In the genomic region with DNA sequence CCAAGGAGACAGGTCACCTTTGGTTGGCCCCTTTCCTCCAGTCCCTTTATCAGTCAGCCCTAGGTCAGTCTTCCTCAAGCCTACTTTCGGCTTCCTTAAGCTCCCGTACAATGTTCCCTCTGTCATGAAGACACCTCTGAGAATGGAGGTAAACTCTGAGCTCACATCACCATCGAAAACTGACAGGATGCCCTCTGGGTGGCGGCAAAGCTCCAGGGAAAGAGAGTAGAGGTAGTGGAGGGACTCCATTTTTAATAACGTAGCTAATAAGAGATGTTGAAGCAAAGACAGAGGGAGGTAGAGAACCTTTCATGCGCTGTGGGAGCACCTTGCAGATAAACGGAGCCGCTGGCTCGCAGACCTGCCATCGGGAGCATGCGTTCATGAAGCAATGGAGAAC, we compare ENCODE assay signal across 12 mouse cellular contexts. TPM values are rescaled to one million over a fixed set of nuclear protein-coding genes. Genes with fewer than 3 reads are reported as not detected.
DNase-seq lines count a peak whose midpoint lies in the region; ATAC-seq and TF ChIP-seq lines count a peak whose summit lies in the region.
"Had no signal": no experiment of that assay in that cellular context is flagged by ENCODE, and none has a peak within 500 bp of the region (broad histone marks: within the 10 kb centered on the region; RNA-seq: fewer than 3 reads in every experiment).

No protein-coding gene starts in this region.

- no peaks in the 10 kb centered on the region for H3K27me3 ChIP-seq in heart, embryonic 14.5 days (ENCODE audit: control insufficient read depth, insufficient read depth, low read length)
- no peaks in the 10 kb centered on the region for H3K27me3 ChIP-seq in midbrain, postnatal 0 days (ENCODE audit: insufficient read depth, low read length)
- no peaks in the 10 kb centered on the region for H3K27me3 ChIP-seq in midbrain, embryonic 14.5 days (ENCODE audit: control insufficient read depth, insufficient read depth, low read length)
- no peaks in the 10 kb centered on the region for H3K27me3 ChIP-seq in limb, embryonic 13.5 days
- H3K27me3 ChIP-seq in forebrain, embryonic 15.5 days, result no peaks in the 10 kb centered on the region
- H3K27me3 ChIP-seq: embryonic facial prominence, embryonic 15.5 days had no signal

- peak; percentile 27; the same call in 1 of the 2 replicates for TF ChIP-seq CTCF in midbrain, postnatal 0 days (IDR thresholded peaks at IDR 0.05)

- peak overlapping the region; percentile 71 for H3K9ac ChIP-seq in heart, embryonic 14.5 days (ENCODE audit: low read length)
- H3K9ac ChIP-seq in midbrain, postnatal 0 days (replicated peaks; ENCODE audit: low read length, poor library complexity, severe bottlenecking), result no peak overlapping the region
- H3K9ac ChIP-seq in midbrain, embryonic 14.5 days (replicated peaks; ENCODE audit: low read length), result no peak overlapping the region
- no peak overlapping the region for H3K9ac ChIP-seq in limb, embryonic 13.5 days
- H3K9ac ChIP-seq in forebrain, embryonic 15.5 days (replicated peaks), result no peak overlapping the region
- H3K9ac ChIP-seq: embryonic facial prominence, embryonic 15.5 days had no signal

- peak overlapping the region; percentile 55 for H3K4me2 ChIP-seq in heart, embryonic 14.5 days (ENCODE audit: low read length)
- no peak overlapping the region for H3K4me2 ChIP-seq in midbrain, postnatal 0 days (ENCODE audit: low read depth, low read length, poor library complexity, severe bottlenecking)
- H3K4me2 ChIP-seq in midbrain, embryonic 14.5 days (ENCODE audit: low read length), result no peak overlapping the region
- peak overlapping the region; percentile 9 for H3K4me2 ChIP-seq in limb, embryonic 13.5 days (replicated peaks)
- H3K4me2 ChIP-seq in forebrain, embryonic 15.5 days (replicated peaks), result no peak overlapping the region
- H3K4me2 ChIP-seq: embryonic facial prominence, embryonic 15.5 days had no signal

- intact Hi-C loops in heart, postnatal 25 days (cut with DNase I), result no loop called here

- peaks cover 15% of the 10 kb centered on the region for H3K36me3 ChIP-seq in heart, embryonic 14.5 days (ENCODE audit: control insufficient read depth, insufficient read depth, low read length)
- no peaks in the 10 kb centered on the region for H3K36me3 ChIP-seq in midbrain, postnatal 0 days (ENCODE audit: insufficient read depth, low read length)
- H3K36me3 ChIP-seq in midbrain, embryonic 14.5 days (ENCODE audit: control insufficient read depth, insufficient read depth, low read length), result no peaks in the 10 kb centered on the region
- no peaks in the 10 kb centered on the region for H3K36me3 ChIP-seq in limb, embryonic 13.5 days
- H3K36me3 ChIP-seq in forebrain, embryonic 15.5 days, result no peaks in the 10 kb centered on the region
- H3K36me3 ChIP-seq: embryonic facial prominence, embryonic 15.5 days had no signal

- DNase-seq in heart, postnatal 25 days (ENCODE audit: low spot score), result no peak
- no peak for DNase-seq in midbrain, postnatal 0 days (ENCODE audit: low spot score)
- no peak for DNase-seq in midbrain, embryonic 14.5 days
- DNase-seq in right cerebral cortex, postnatal 36 days (ENCODE audit: low spot score in 2 of 2), result no peak
- DNase-seq in frontal cortex, postnatal 25 days (ENCODE audit: low spot score in 2 of 2), result no peak
- DNase-seq: kidney, adult 11 months; lung, postnatal 4 days; right cerebral cortex, postnatal 14 days had no signal

- H3K27ac ChIP-seq in heart, embryonic 14.5 days (replicated peaks in 1 of 2; ENCODE audit: control insufficient read depth in 1 of 2, insufficient read depth in 1 of 2, low read depth in 2 of 2, low read length in 2 of 2), result peak overlapping the region; percentile 81 to 85
- no peak overlapping the region for H3K27ac ChIP-seq in midbrain, postnatal 0 days (ENCODE audit: low read depth, low read length)
- no peak overlapping the region for H3K27ac ChIP-seq in midbrain, embryonic 14.5 days (replicated peaks; ENCODE audit: low read depth, low read length)
- no peak overlapping the region for H3K27ac ChIP-seq in limb, embryonic 13.5 days
- no peak overlapping the region for H3K27ac ChIP-seq in forebrain, embryonic 15.5 days (replicated peaks)
- H3K27ac ChIP-seq: embryonic facial prominence, embryonic 15.5 days had no signal

- no peaks in the 10 kb centered on the region for H3K9me3 ChIP-seq in heart, embryonic 14.5 days (ENCODE audit: control insufficient read depth, low read length)
- no peaks in the 10 kb centered on the region for H3K9me3 ChIP-seq in midbrain, postnatal 0 days (ENCODE audit: low read length)
- no peaks in the 10 kb centered on the region for H3K9me3 ChIP-seq in midbrain, embryonic 14.5 days (ENCODE audit: control insufficient read depth, low read length)
- no peaks in the 10 kb centered on the region for H3K9me3 ChIP-seq in limb, embryonic 13.5 days
- no peaks in the 10 kb centered on the region for H3K9me3 ChIP-seq in forebrain, embryonic 15.5 days
- H3K9me3 ChIP-seq: embryonic facial prominence, embryonic 15.5 days had no signal

- peak overlapping the region; percentile 33 to 44 for H3K4me3 ChIP-seq in heart, embryonic 14.5 days (ENCODE audit: control insufficient read depth in 1 of 2, insufficient read depth in 1 of 2, low read depth in 1 of 2, low read length in 2 of 2)
- H3K4me3 ChIP-seq in midbrain, postnatal 0 days (ENCODE audit: low read depth, low read length), result no peak overlapping the region
- no peak overlapping the region for H3K4me3 ChIP-seq in midbrain, embryonic 14.5 days (replicated peaks; ENCODE audit: low read depth, low read length)
- H3K4me3 ChIP-seq in limb, embryonic 13.5 days, result no peak overlapping the region
- no peak overlapping the region for H3K4me3 ChIP-seq in forebrain, embryonic 15.5 days

- WGBS in heart, embryonic 14.5 days, result 63% methylated on average over 11 of the region's 11 CpGs
- 84% methylated on average over 11 of the region's 11 CpGs for WGBS in midbrain, postnatal 0 days
- 84% methylated on average over 11 of the region's 11 CpGs for WGBS in midbrain, embryonic 14.5 days
- WGBS in limb, embryonic 13.5 days, result 86% methylated on average over 11 of the region's 11 CpGs
- 85% methylated on average over 11 of the region's 11 CpGs for WGBS in forebrain, embryonic 15.5 days

- no peak for ATAC-seq in heart, embryonic 14.5 days (ENCODE audit: insufficient number of reproducible peaks, insufficient read depth, low FRiP score, low read depth)
- ATAC-seq in midbrain, postnatal 0 days (ENCODE audit: low FRiP score), result no peak
- ATAC-seq in midbrain, embryonic 14.5 days (ENCODE audit: low FRiP score, low TSS enrichment), result no peak
- ATAC-seq in limb, embryonic 13.5 days (ENCODE audit: low FRiP score, low read depth), result no peak
- ATAC-seq in forebrain, embryonic 15.5 days (replicated peaks), result no peak

- H3K4me1 ChIP-seq in heart, embryonic 14.5 days (ENCODE audit: control insufficient read depth in 2 of 2, insufficient read depth in 2 of 2, low read length in 2 of 2), result peaks cover 7 to 10% of the 10 kb centered on the region in 2 experiments; a peak in 3 of 4 replicates
- no peaks in the 10 kb centered on the region for H3K4me1 ChIP-seq in midbrain, postnatal 0 days (ENCODE audit: insufficient read depth, low read length)
- no peaks in the 10 kb centered on the region for H3K4me1 ChIP-seq in midbrain, embryonic 14.5 days (ENCODE audit: control insufficient read depth, insufficient read depth, low read length)
- 0 out of 2 replicates have a peak, but pooled peaks cover 2% of the 10 kb centered on the region for H3K4me1 ChIP-seq in limb, embryonic 13.5 days
- H3K4me1 ChIP-seq in forebrain, embryonic 15.5 days, result no peaks in the 10 kb centered on the region

RNA-seq across cellular contexts. Expression of a gene that starts 6.9 kb away (rescaled TPM):
- 105 and 108 TPM in 2 replicates for polyA plus RNA-seq in heart, embryonic 14.5 days (2014; fragmentation: Nextera tagmentation; extraction: Ambion mirVana)
- 10 to 100 TPM; 26.1 to 32.0 TPM for total RNA-seq in heart, postnatal 25 days (2021)
- 11.9 and 15.5 TPM in 2 replicates for total RNA-seq in midbrain, postnatal 0 days (2014; rRNA removed)
- 7.4 and 8.7 TPM in 2 replicates for polyA plus RNA-seq in midbrain, postnatal 0 days (2015; fragmentation: Nextera tagmentation; extraction: Ambion mirVana)
- 8.1 and 12.4 TPM in 2 replicates for polyA plus RNA-seq in midbrain, embryonic 14.5 days (2014; fragmentation: Nextera tagmentation; extraction: Ambion mirVana)
- polyA plus RNA-seq in limb, embryonic 13.5 days (2015; fragmentation: Nextera tagmentation; extraction: Ambion mirVana), result 28.7 and 30.1 TPM in 2 replicates
- 11.3 and 13.9 TPM in 2 replicates for polyA plus RNA-seq in forebrain, embryonic 15.5 days (2015; fragmentation: Nextera tagmentation; extraction: Ambion mirVana)

RNA-seq across cellular contexts. Expression of a gene that starts 15.7 kb away (rescaled TPM):
- polyA plus RNA-seq in heart, embryonic 14.5 days (2014; fragmentation: Nextera tagmentation; extraction: Ambion mirVana), result 0.35 TPM in 1 of 2 replicates, not detected in the other
- total RNA-seq in heart, postnatal 25 days (2021), result under 1 TPM; 0.73 to 0.95 TPM
- total RNA-seq in midbrain, postnatal 0 days (2014; rRNA removed), result 0.33 and 1.6 TPM in 2 replicates
- 0.38 TPM in 1 of 2 replicates, not detected in the other for polyA plus RNA-seq in midbrain, postnatal 0 days (2015; fragmentation: Nextera tagmentation; extraction: Ambion mirVana)
- polyA plus RNA-seq in midbrain, embryonic 14.5 days (2014; fragmentation: Nextera tagmentation; extraction: Ambion mirVana), result not detected in 2 replicates
- 0.25 TPM in 1 of 2 replicates, not detected in the other for polyA plus RNA-seq in limb, embryonic 13.5 days (2015; fragmentation: Nextera tagmentation; extraction: Ambion mirVana)
- not detected in 2 replicates for polyA plus RNA-seq in forebrain, embryonic 15.5 days (2015; fragmentation: Nextera tagmentation; extraction: Ambion mirVana)

RNA-seq across cellular contexts. Expression of a gene that starts 27.9 kb away (rescaled TPM):
- 0.07 and 0.42 TPM in 2 replicates for polyA plus RNA-seq in heart, embryonic 14.5 days (2014; fragmentation: Nextera tagmentation; extraction: Ambion mirVana)
- 1 to 10 TPM; 9.7 to 9.9 TPM for total RNA-seq in heart, postnatal 25 days (2021)
- 0.05 TPM in 1 of 2 replicates, not detected in the other for total RNA-seq in midbrain, postnatal 0 days (2014; rRNA removed)
- 0.02 TPM in 1 of 2 replicates, not detected in the other for polyA plus RNA-seq in midbrain, postnatal 0 days (2015; fragmentation: Nextera tagmentation; extraction: Ambion mirVana)
- not detected in 2 replicates for polyA plus RNA-seq in midbrain, embryonic 14.5 days (2014; fragmentation: Nextera tagmentation; extraction: Ambion mirVana)
- 0.42 and 0.49 TPM in 2 replicates for polyA plus RNA-seq in limb, embryonic 13.5 days (2015; fragmentation: Nextera tagmentation; extraction: Ambion mirVana)
- polyA plus RNA-seq in forebrain, embryonic 15.5 days (2015; fragmentation: Nextera tagmentation; extraction: Ambion mirVana), result not detected in 2 replicates

Comparison
In these comparisons a context has a peak if more than half of its experiments do, and no peak if none do; other contexts are left out.
1. H3K27ac ChIP-seq: peak in heart, embryonic 14.5 days (2 of 2); none in midbrain, postnatal 0 days (single experiment), midbrain, embryonic 14.5 days (single experiment), limb, embryonic 13.5 days (single experiment) and forebrain, embryonic 15.5 days (single experiment).
2. H3K4me2 ChIP-seq: peak in heart, embryonic 14.5 days (single experiment) and limb, embryonic 13.5 days (single experiment); none in midbrain, postnatal 0 days (single experiment), midbrain, embryonic 14.5 days (single experiment) and forebrain, embryonic 15.5 days (single experiment).
3. H3K4me3 ChIP-seq: peak in heart, embryonic 14.5 days (2 of 2); none in midbrain, postnatal 0 days (single experiment), midbrain, embryonic 14.5 days (single experiment), limb, embryonic 13.5 days (single experiment) and forebrain, embryonic 15.5 days (single experiment).